Mouse (Mus musculus) limb, embryonic 10.5 days (tissue): ENCODE results near the gene Fancd2os. TPM values are rescaled to one million over a fixed set of nuclear protein-coding genes. Genes with fewer than 3 reads are reported as not detected.

Experiments
- DNase-seq: peaks from one replicate; pipeline ENCODE4 v3.0.0-alpha.2; 2017; ENCODE audit warnings: low spot score
- H3K27ac ChIP-seq: fragments of 300-500 bp; sonication (generic); 2 replicates; pipeline ENCODE4 v1.5.1; 2016; ENCODE audit warnings: mild to moderate bottlenecking
- H3K27me3 ChIP-seq: fragments of 300-500 bp; sonication (generic); 2 replicates; pipeline ENCODE4 v1.6.1; 2016; ENCODE audit warnings: low read depth, mild to moderate bottlenecking; ENCODE audit not compliant: poor library complexity, severe bottlenecking
- H3K36me3 ChIP-seq: fragments of 300-500 bp; sonication (generic); 2 replicates; pipeline ENCODE4 v1.6.1; 2016; ENCODE audit warnings: mild to moderate bottlenecking, moderate library complexity
- H3K4me1 ChIP-seq: fragments of 300-500 bp; sonication (generic); 2 replicates; pipeline ENCODE4 v1.6.1; 2016
- H3K4me3 ChIP-seq: fragments of 300-500 bp; sonication (generic); 2 replicates; pipeline ENCODE4 v1.5.1; 2016; ENCODE audit warnings: mild to moderate bottlenecking, moderate library complexity
- H3K9me3 ChIP-seq: fragments of 300-500 bp; sonication (generic); replicated peaks from 2 replicates; pipeline ENCODE4 v1.6.1; 2016; ENCODE audit warnings: mild to moderate bottlenecking
- WGBS: fragments of 180-500 bp; shearing (Covaris S2); methylation state at CpG from one replicate; pipeline ENCODE4 v1.1.7; 2016; 5-methylcytosine and 5-hydroxymethylcytosine counted together
- polyA plus RNA-seq: library from polyadenylated mRNA; unstranded; fragments of >200 nt; fragmentation: Nextera tagmentation; extraction: Ambion mirVana; gene quantifications from 2 replicates; pipeline ENCODE4 v1.2.1, GENCODE M21; 2016

Gene Fancd2os
- polyA plus RNA-seq, 1 experiment from 2014 or later: 0.30 TPM

- DNase-seq: no peak
- H3K36me3 ChIP-seq: peaks cover 36% of the 10 kb centered on the region
- 97% methylated on average over 4 of the region's 4 CpGs for WGBS
These were observed 2.6 kb downstream of the Fancd2os start for GRCm38 (mm10) chr6:113597945-113598344.

GRCm38 (mm10) chr6:113592637-113593036 lies 7.9 kb downstream of the Fancd2os start:
- H3K9me3 ChIP-seq: no peaks in the 10 kb centered on the region
- H3K27ac ChIP-seq: no peak overlapping the region
- H3K4me1 ChIP-seq: no peaks in the 10 kb centered on the region
- H3K4me3 ChIP-seq: no peak overlapping the region
- DNase-seq: no peak
- H3K27me3 ChIP-seq: no peaks in the 10 kb centered on the region
- H3K36me3 ChIP-seq: peaks cover 66% of the 10 kb centered on the region
- 98% methylated on average over 2 of the region's 2 CpGs for WGBS

More at GRCm38 (mm10) chr6:113597945-113598344, 2.6 kb downstream of the Fancd2os start:
- Histone ChIP-seq H3K4me3 (no peak overlapping the region), H3K27me3 (no peaks in the 10 kb centered on the region), H3K4me1 (peaks cover 8% of the 10 kb centered on the region), H3K9me3 (no peaks in the 10 kb centered on the region), H3K27ac (no peak overlapping the region)

GRCm38 (mm10) chr6:113586466-113587183 lies 13.9 kb downstream of the Fancd2os start:
- 82% methylated on average over 5 of the region's 5 CpGs for WGBS
- Histone ChIP-seq H3K9me3 (no peaks in the 10 kb centered on the region), H3K36me3 (peaks cover 70% of the 10 kb centered on the region), H3K4me1 (no peaks in the 10 kb centered on the region), H3K27ac (no peak overlapping the region), H3K4me3 (no peak overlapping the region), H3K27me3 (no peaks in the 10 kb centered on the region)
- DNase-seq: no peak

GRCm38 (mm10) chr6:113585065-113585464 lies 15.4 kb downstream of the Fancd2os start:
- no peak for DNase-seq
- no peaks in the 10 kb centered on the region for H3K9me3 ChIP-seq
- H3K27ac ChIP-seq: no peak overlapping the region
- H3K4me1 ChIP-seq: no peaks in the 10 kb centered on the region
- H3K36me3 ChIP-seq: peaks cover 77% of the 10 kb centered on the region
- no peaks in the 10 kb centered on the region for H3K27me3 ChIP-seq
- H3K4me3 ChIP-seq: no peak overlapping the region
- 95% methylated on average over 5 of the region's 5 CpGs for WGBS

GRCm38 (mm10) chr6:113583023-113583422 lies 17.5 kb downstream of the Fancd2os start:
- no peak overlapping the region for H3K27ac ChIP-seq
- DNase-seq: no peak
- no peak overlapping the region for H3K4me3 ChIP-seq
- no peaks in the 10 kb centered on the region for H3K9me3 ChIP-seq
- 95% methylated on average over 4 of the region's 4 CpGs for WGBS
- peaks cover 73% of the 10 kb centered on the region for H3K36me3 ChIP-seq
- H3K4me1 ChIP-seq: no peaks in the 10 kb centered on the region
- no peaks in the 10 kb centered on the region for H3K27me3 ChIP-seq

- no peak overlapping the region for H3K27ac ChIP-seq
- WGBS: 93% methylated on average over 3 of the region's 3 CpGs
- H3K36me3 ChIP-seq: peaks cover 74% of the 10 kb centered on the region
- H3K4me3 ChIP-seq: no peak overlapping the region
- no peaks in the 10 kb centered on the region for H3K9me3 ChIP-seq
- DNase-seq: no peak
- H3K4me1 ChIP-seq: no peaks in the 10 kb centered on the region
- H3K27me3 ChIP-seq: no peaks in the 10 kb centered on the region
These were observed 21.2 kb downstream of the Fancd2os start for GRCm38 (mm10) chr6:113579306-113579705.

GRCm38 (mm10) chr6:113576044-113576443 lies 24.5 kb downstream of the Fancd2os start:
- WGBS: 97% methylated on average over 6 of the region's 6 CpGs
- H3K36me3 ChIP-seq: peaks cover 80% of the 10 kb centered on the region

GRCm38 (mm10) chr6:113564557-113564956 lies 36.0 kb downstream of the Fancd2os start:
- no peak for DNase-seq
- Histone ChIP-seq H3K9me3 (no peaks in the 10 kb centered on the region), H3K4me1 (no peaks in the 10 kb centered on the region), H3K27me3 (no peaks in the 10 kb centered on the region), H3K27ac (no peak overlapping the region), H3K4me3 (no peak overlapping the region), H3K36me3 (peaks cover 98% of the 10 kb centered on the region)
- WGBS: 94% methylated on average over 1 of the region's 1 CpGs

More at GRCm38 (mm10) chr6:113576044-113576443, 24.5 kb downstream of the Fancd2os start:
- no peaks in the 10 kb centered on the region for H3K4me1 ChIP-seq
- H3K4me3 ChIP-seq: no peak overlapping the region
- H3K27me3 ChIP-seq: no peaks in the 10 kb centered on the region
- no peak for DNase-seq
- H3K27ac ChIP-seq: no peak overlapping the region
- no peaks in the 10 kb centered on the region for H3K9me3 ChIP-seq

- H3K27ac ChIP-seq: no peak overlapping the region
- H3K36me3 ChIP-seq: peaks cover 83% of the 10 kb centered on the region
- H3K9me3 ChIP-seq: no peaks in the 10 kb centered on the region
- 88% methylated on average over 6 of the region's 6 CpGs for WGBS
- no peaks in the 10 kb centered on the region for H3K4me1 ChIP-seq
- no peak for DNase-seq
- no peak overlapping the region for H3K4me3 ChIP-seq
- no peaks in the 10 kb centered on the region for H3K27me3 ChIP-seq
These were observed 40.8 kb downstream of the Fancd2os start for GRCm38 (mm10) chr6:113559736-113560135.

Other genes with a start within 250 kb of the Fancd2os start
- 47.2 and 53.4 TPM in 2 replicates for gene Tada3, start 222.8 kb downstream of the Fancd2os start, polyA plus RNA-seq
- gene Arpc4, start 222.6 kb downstream of the Fancd2os start, polyA plus RNA-seq: 383 and 393 TPM in 2 replicates
- 2.7 and 4.1 TPM in 2 replicates for gene Ttll3, start 211.5 kb downstream of the Fancd2os start, polyA plus RNA-seq
- 37.9 and 40.8 TPM in 2 replicates for gene Rpusd3, start 181.4 kb downstream of the Fancd2os start, polyA plus RNA-seq
- gene Cidec, start 165.0 kb downstream of the Fancd2os start, polyA plus RNA-seq: not detected in 2 replicates
- 90.3 and 98.5 TPM in 2 replicates for gene Jagn1, start 158.1 kb downstream of the Fancd2os start, polyA plus RNA-seq
- gene Il17re, start 142.2 kb downstream of the Fancd2os start, polyA plus RNA-seq: 2.2 and 2.3 TPM in 2 replicates
- gene Il17rc, start 129.3 kb downstream of the Fancd2os start, polyA plus RNA-seq: 3.4 and 4.0 TPM in 2 replicates
- gene Creld1, start 117.4 kb downstream of the Fancd2os start, polyA plus RNA-seq: 16.2 and 17.4 TPM in 2 replicates
- 0.60 and 0.73 TPM in 2 replicates for gene Prrt3, start 98.8 kb downstream of the Fancd2os start, polyA plus RNA-seq
- gene Emc3, start 69.1 kb downstream of the Fancd2os start, polyA plus RNA-seq: 75.8 and 75.9 TPM in 2 replicates
- 21.6 and 21.9 TPM in 2 replicates for gene Fancd2, start 69.0 kb downstream of the Fancd2os start, polyA plus RNA-seq
- gene Brk1, start 4.1 kb upstream of the Fancd2os start, polyA plus RNA-seq: 206 and 208 TPM in 2 replicates
- gene Vhl, start 23.2 kb upstream of the Fancd2os start, polyA plus RNA-seq: 41.4 and 47.7 TPM in 2 replicates
- 4.5 and 8.0 TPM in 2 replicates for gene Irak2, start 37.8 kb upstream of the Fancd2os start, polyA plus RNA-seq
- gene Tatdn2, start 96.3 kb upstream of the Fancd2os start, polyA plus RNA-seq: 0.48 and 0.89 TPM in 2 replicates
- not detected in 2 replicates for gene Ghrl, start 119.2 kb upstream of the Fancd2os start, polyA plus RNA-seq
- 309 and 316 TPM in 2 replicates for gene Sec13, start 140.0 kb upstream of the Fancd2os start, polyA plus RNA-seq